Mouse (Mus musculus): ENCODE measurements at regions not wholly inside any gene's neighbourhood (a gene's known extent, or its start where the extent isn't known, plus 50 kb on each side); places are given as distances from the start of the nearest gene placed in this dataset.

- TF ChIP-seq CTCF (IDR thresholded peaks at IDR 0.05; ENCODE audit: low read depth) (no peak), EP300 (IDR thresholded peaks at IDR 0.05; ENCODE audit: low read depth) (no peak)
Observed at GRCm38 (mm10) chr17:87504960-87505681, 58.4 kb upstream of the Calm2 start.

Measured in heart, postnatal 0 days (tissue).